Mouse (Mus musculus) forebrain, embryonic 15.5 days (tissue): ENCODE data around the gene Tpp2. TPM values are rescaled to one million over a fixed set of nuclear protein-coding genes. Genes with fewer than 3 reads are reported as not detected.
A peak's percentile ranks its signal among the peaks of the same experiment; 100 is the strongest.
"Not testable (repeated sequence)": the region's sequence is repeated elsewhere in the genome, so short reads cannot be mapped to it uniquely, and the experiment has no call there.

ENCODE experiments used
- ATAC-seq: fragments of 200-750 bp; cut with Nextera tagmentation; replicated peaks from 2 replicates; pipeline ENCODE4 v1.8.0; 2017; ENCODE audit warnings: mild to moderate bottlenecking, moderate TSS enrichment, moderate library complexity
- H3K27ac ChIP-seq: fragments of 300-500 bp; sonication (generic); replicated peaks from 2 replicates; pipeline ENCODE4 v1.5.1; 2015; ENCODE audit warnings: mild to moderate bottlenecking, inconsistent platforms
- H3K27me3 ChIP-seq: fragments of 300-500 bp; sonication (generic); 2 replicates; pipeline ENCODE4 v1.6.1; 2015; ENCODE audit warnings: inconsistent platforms
- H3K36me3 ChIP-seq: fragments of 300-500 bp; sonication (generic); 2 replicates; pipeline ENCODE4 v1.6.1; 2015; ENCODE audit warnings: mild to moderate bottlenecking, inconsistent platforms
- H3K4me1 ChIP-seq: fragments of 300-500 bp; sonication (generic); 2 replicates; pipeline ENCODE4 v1.6.1; 2015; ENCODE audit warnings: inconsistent platforms
- H3K4me2 ChIP-seq: fragments of 300-500 bp; sonication (generic); replicated peaks from 2 replicates; pipeline ENCODE4 v1.6.1; 2015; ENCODE audit warnings: mild to moderate bottlenecking, inconsistent platforms
- H3K4me3 ChIP-seq: fragments of 300-500 bp; sonication (generic); 2 replicates; pipeline ENCODE4 v1.5.1; 2015; ENCODE audit warnings: mild to moderate bottlenecking, inconsistent platforms
- H3K9ac ChIP-seq: fragments of 300-500 bp; sonication (generic); replicated peaks from 2 replicates; pipeline ENCODE4 v1.6.1; 2015; ENCODE audit warnings: mild to moderate bottlenecking, inconsistent platforms
- H3K9me3 ChIP-seq: fragments of 300-500 bp; sonication (generic); 2 replicates; pipeline ENCODE4 v1.6.1; 2016; ENCODE audit warnings: inconsistent platforms
- WGBS: fragments of 180-500 bp; shearing (Covaris S2); methylation state at CpG from one replicate; pipeline ENCODE4 v1.1.7; 2015; ENCODE audit warnings: mixed read lengths; 5-methylcytosine and 5-hydroxymethylcytosine counted together
- microRNA-seq: library from miRNA; unstranded; fragments of <30 nt; microRNA quantifications from one replicate; pipeline ENCODE4, GENCODE M21; 2016
- polyA plus RNA-seq: library from polyadenylated mRNA; unstranded; fragments of >200 nt; fragmentation: Nextera tagmentation; extraction: Ambion mirVana; gene quantifications from 2 replicates; pipeline ENCODE4 v1.2.1, GENCODE M21; 2015

The Tpp2 gene
- polyA plus RNA-seq, 1 experiment from 2014 or later, result 61.2 TPM

GRCm38 (mm10) chr1:44027651-44028050 is 94.2 kb downstream of the Tpp2 start:
- H3K36me3 ChIP-seq, result no peaks in the 10 kb centered on the region
- H3K9me3 ChIP-seq, result no peaks in the 10 kb centered on the region
- 67% methylated on average over 1 of the region's 1 CpGs for WGBS
- no peak for ATAC-seq
- H3K4me1 ChIP-seq, result no peaks in the 10 kb centered on the region
- H3K27me3 ChIP-seq, result no peaks in the 10 kb centered on the region
- H3K9ac ChIP-seq, result no peak overlapping the region
- no peak overlapping the region for H3K4me2 ChIP-seq
- H3K27ac ChIP-seq, result no peak overlapping the region
- no peak overlapping the region for H3K4me3 ChIP-seq

GRCm38 (mm10) chr1:44032213-44032612 is 98.8 kb downstream of the Tpp2 start:
- ATAC-seq, result no peak
- Histone ChIP-seq H3K27ac (no peak overlapping the region), H3K4me3 (no peak overlapping the region), H3K9ac (no peak overlapping the region), H3K9me3 (no peaks in the 10 kb centered on the region), H3K36me3 (no peaks in the 10 kb centered on the region), H3K4me1 (no peaks in the 10 kb centered on the region), H3K27me3 (no peaks in the 10 kb centered on the region), H3K4me2 (no peak overlapping the region)
- 67% methylated on average over 2 of the region's 2 CpGs for WGBS

- no peaks in the 10 kb centered on the region for H3K9me3 ChIP-seq
- 92% methylated on average over 5 of the region's 5 CpGs for WGBS
- H3K4me1 ChIP-seq, result no peaks in the 10 kb centered on the region
- no peak for ATAC-seq
- no peaks in the 10 kb centered on the region for H3K36me3 ChIP-seq
- no peaks in the 10 kb centered on the region for H3K27me3 ChIP-seq
- no peak overlapping the region for H3K9ac ChIP-seq
- no peak overlapping the region for H3K27ac ChIP-seq
- H3K4me2 ChIP-seq, result no peak overlapping the region
- no peak overlapping the region for H3K4me3 ChIP-seq
Observed at GRCm38 (mm10) chr1:44032948-44033347, 99.5 kb downstream of the Tpp2 start.

GRCm38 (mm10) chr1:44041797-44042554 is 108.5 kb downstream of the Tpp2 start:
- Histone ChIP-seq H3K27me3 (no peaks in the 10 kb centered on the region), H3K27ac (0 out of 2 replicates have a peak overlapping the region, but pooled peaks have one; percentile 33), H3K4me2 (peak overlapping the region; percentile 83), H3K36me3 (no peaks in the 10 kb centered on the region), H3K4me1 (no peaks in the 10 kb centered on the region), H3K4me3 (peak overlapping the region; percentile 47), H3K9ac (peak overlapping the region; percentile 56), H3K9me3 (no peaks in the 10 kb centered on the region)
- peak; percentile 81 for ATAC-seq
- WGBS, result under 1% methylated on average over 17 of the region's 17 CpGs

GRCm38 (mm10) chr1:44042555-44042915 is 109.1 kb downstream of the Tpp2 start:
- ATAC-seq, result peak; percentile 89
- 0 out of 2 replicates have a peak overlapping the region, but pooled peaks have one; percentile 33 for H3K27ac ChIP-seq
- no peaks in the 10 kb centered on the region for H3K27me3 ChIP-seq
- H3K36me3 ChIP-seq, result no peaks in the 10 kb centered on the region
- H3K9me3 ChIP-seq, result no peaks in the 10 kb centered on the region
- no peaks in the 10 kb centered on the region for H3K4me1 ChIP-seq
- H3K4me3 ChIP-seq, result peak overlapping the region; percentile 47
- peak overlapping the region; percentile 83 for H3K4me2 ChIP-seq
- peak overlapping the region; percentile 56 for H3K9ac ChIP-seq
- 2% methylated on average over 6 of the region's 6 CpGs for WGBS

GRCm38 (mm10) chr1:44045689-44046088 is 112.2 kb downstream of the Tpp2 start:
- ATAC-seq, H3K4me1 ChIP-seq, H3K4me2 ChIP-seq, H3K9ac ChIP-seq, H3K27me3 ChIP-seq, H3K9me3 ChIP-seq, H3K27ac ChIP-seq, H3K4me3 ChIP-seq, H3K36me3 ChIP-seq: not testable (repeated sequence)
- 84% methylated on average over 5 of the region's 5 CpGs for WGBS

GRCm38 (mm10) chr1:44046556-44046955 is 113.1 kb downstream of the Tpp2 start:
- H3K4me2 ChIP-seq, result no peak overlapping the region
- no peaks in the 10 kb centered on the region for H3K4me1 ChIP-seq
- H3K4me3 ChIP-seq, result no peak overlapping the region
- H3K9ac ChIP-seq, result no peak overlapping the region
- no peaks in the 10 kb centered on the region for H3K36me3 ChIP-seq
- no peaks in the 10 kb centered on the region for H3K9me3 ChIP-seq
- no peak overlapping the region for H3K27ac ChIP-seq
- H3K27me3 ChIP-seq, result no peaks in the 10 kb centered on the region
- no peak for ATAC-seq
- WGBS, result 82% methylated on average over 2 of the region's 2 CpGs

Small RNA genes within 50 kb of the gene (microRNA-seq; reads per million reads assigned to microRNA genes)
- gene Gm24180, result not detected

Other genes with a start within 250 kb of the Tpp2 start
- 25.3 and 32.8 TPM in 2 replicates for gene 1500015O10Rik, start 203.0 kb upstream of the Tpp2 start, polyA plus RNA-seq
- 17.7 and 17.9 TPM in 2 replicates for gene Uxs1, start 105.8 kb upstream of the Tpp2 start, polyA plus RNA-seq
- gene Mettl21c, start 86.4 kb downstream of the Tpp2 start, polyA plus RNA-seq, result 1.4 and 2.1 TPM in 2 replicates
- gene Gm8251, start 128.3 kb downstream of the Tpp2 start, polyA plus RNA-seq, result 0.13 and 0.18 TPM in 2 replicates
- 68.3 and 75.9 TPM in 2 replicates for gene Tex30, start 168.8 kb downstream of the Tpp2 start, polyA plus RNA-seq
- gene Kdelc1, start 185.2 kb downstream of the Tpp2 start, polyA plus RNA-seq, result 29.0 and 31.8 TPM in 2 replicates
- gene Bivm, start 185.3 kb downstream of the Tpp2 start, polyA plus RNA-seq, result 31.5 and 32.0 TPM in 2 replicates
- gene Ercc5, start 214.1 kb downstream of the Tpp2 start, polyA plus RNA-seq, result 35.5 and 37.4 TPM in 2 replicates